Mouse (Mus musculus) heart, adult 2 months (tissue): ENCODE data around the gene Skint8. TPM values are rescaled to one million over a fixed set of nuclear protein-coding genes. Genes with fewer than 3 reads are reported as not detected.

Experiments used
- DNase-seq, 2 experiments: peaks; one replicate each; pipeline ENCODE4 v3.0.0; 2021
- H3K27ac ChIP-seq: fragments of 200-600 bp; 2 replicates; pipeline ENCODE4 v1.8.1; 2022
- H3K27me3 ChIP-seq: fragments of 200-500 bp; 2 replicates; pipeline ENCODE4 v1.6.1; 2012; ENCODE audit warnings: mild to moderate bottlenecking, low read length, inconsistent platforms, mixed read lengths; ENCODE audit not compliant: control insufficient read depth, insufficient read depth
- H3K36me3 ChIP-seq: fragments of 200-500 bp; 2 replicates; pipeline ENCODE4 v1.6.1; 2012; ENCODE audit warnings: low read length, inconsistent platforms; ENCODE audit not compliant: control insufficient read depth, insufficient read depth
- H3K4me1 ChIP-seq: fragments of 200-500 bp; 2 replicates; pipeline ENCODE4 v1.6.1; 2011; ENCODE audit warnings: low read length; ENCODE audit not compliant: control insufficient read depth, insufficient read depth
- H3K4me3 ChIP-seq: fragments of 200-600 bp; 2 replicates; pipeline ENCODE4 v1.8.1; 2022
- H3K79me2 ChIP-seq: fragments of 200-500 bp; replicated peaks from 2 replicates; pipeline ENCODE4 v1.6.1; 2012; ENCODE audit warnings: mild to moderate bottlenecking, inconsistent platforms, low read length, moderate library complexity, mixed read lengths; ENCODE audit not compliant: control insufficient read depth, insufficient read depth
- H3K9ac ChIP-seq: fragments of 200-500 bp; 2 replicates; pipeline ENCODE4 v1.6.1; 2012; ENCODE audit warnings: low read depth, mild to moderate bottlenecking, control low read depth, inconsistent platforms, low read length, mixed read lengths
- CTCF ChIP-seq: fragments of 200-600 bp; IDR thresholded peaks from 2 replicates; pipeline ENCODE4 v1.8.1; 2022; ENCODE audit warnings: antibody characterized with exemption, mild to moderate bottlenecking, moderate library complexity
- EP300 ChIP-seq: fragments of 200-500 bp; IDR thresholded peaks from 2 replicates; pipeline ENCODE4 v1.6.1; 2011; ENCODE audit warnings: low read depth, low read length, control low read depth; ENCODE audit not compliant: insufficient read depth
- POLR2A ChIP-seq: fragments of 200-500 bp; IDR thresholded peaks from 2 replicates; pipeline ENCODE4 v1.6.1; 2011; ENCODE audit warnings: mild to moderate bottlenecking, low read depth, low read length, control low read depth; ENCODE audit not compliant: insufficient read depth
- WGBS: fragments of 180-500 bp; shearing (Covaris S2); methylation state at CpG from one replicate; pipeline ENCODE4 v1.1.7; 2018; 5-methylcytosine and 5-hydroxymethylcytosine counted together
- intact Hi-C: fragments of 180-260 bp; cut with DNase I; formaldehyde crosslinking; loops from one replicate; pipeline ENCODE4 v1.15.1; 2025
- polyA plus RNA-seq: library from polyadenylated mRNA; depleted of rRNA; stranded (reverse); fragments of >200 nt; gene quantifications from 2 replicates; pipeline ENCODE4 v1.2.3, GENCODE M21; 2012; rRNA removed
- total RNA-seq, 2 experiments: library from RNA; stranded (reverse); gene quantifications; 2 replicates each; pipeline ENCODE4 v1.2.3; 2021

The Skint8 gene
- total and polyA plus RNA-seq, 3 experiments = not detected

DNA sequence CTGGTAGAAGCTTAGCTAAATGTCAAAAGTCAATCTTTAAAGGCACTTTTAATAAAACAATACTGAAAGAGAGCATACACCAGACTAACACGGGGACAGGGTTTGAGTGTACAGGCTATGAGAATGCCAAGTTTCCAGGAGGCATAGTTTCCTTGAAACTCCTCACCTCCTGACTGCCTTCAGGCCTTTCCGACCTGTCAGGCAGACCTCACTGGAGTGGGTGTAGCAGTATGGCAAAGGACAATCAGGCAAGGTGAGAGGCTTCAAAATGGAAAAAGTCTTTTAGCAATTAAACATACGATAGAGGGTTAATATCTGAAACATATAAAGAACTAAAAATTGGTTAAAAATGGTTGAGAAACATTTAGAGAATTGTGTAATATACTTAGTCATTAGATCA lies 44.5 kb downstream of the Skint8 start:
- H3K79me2 ChIP-seq = no peaks in the 10 kb centered on the region
- H3K36me3 ChIP-seq = no peaks in the 10 kb centered on the region
- H3K4me1 ChIP-seq = no peaks in the 10 kb centered on the region
- DNase-seq = no peak
- TF ChIP-seq CTCF = no peak
- TF ChIP-seq EP300 = no peak
- TF ChIP-seq POLR2A = no peak
- H3K9ac ChIP-seq = no peak overlapping the region
- 65% methylated on average over 3 of the region's 3 CpGs for WGBS
- intact Hi-C loops = no loop called here
- no peaks in the 10 kb centered on the region for H3K27me3 ChIP-seq
- no peak overlapping the region for H3K4me3 ChIP-seq
- H3K27ac ChIP-seq = no peak overlapping the region

DNA sequence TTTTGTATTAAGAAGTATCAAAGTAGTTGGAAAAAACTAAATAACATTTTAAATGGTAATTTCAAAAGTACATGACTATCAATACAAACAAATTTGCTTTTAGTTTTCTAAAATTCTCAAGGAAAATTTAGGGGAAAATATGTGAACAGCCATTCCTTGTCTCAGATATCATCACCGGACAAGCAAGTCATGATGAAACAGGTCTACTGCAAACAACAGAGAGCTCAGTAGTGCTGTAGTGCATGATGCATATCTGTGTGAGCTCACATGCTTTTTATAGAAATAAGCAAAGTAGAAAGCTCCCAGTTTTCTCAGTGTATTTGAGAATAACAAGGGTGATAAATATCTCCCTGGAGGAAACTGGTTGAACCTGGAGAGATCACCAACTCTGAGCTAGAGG lies 53.4 kb downstream of the Skint8 start, which contains the start of gene Skint7:
Gene Skint7 (plus strand): TSS at position 301 of the 400 bp plus-strand sequence.
- no peaks in the 10 kb centered on the region for H3K79me2 ChIP-seq
- no peak within 1 kb of the TSS for H3K9ac ChIP-seq
- no peaks in the 10 kb centered on the region for H3K36me3 ChIP-seq
- H3K27ac ChIP-seq = no peak within 1 kb of the TSS
- DNase-seq = no peak
- WGBS = 85% methylated on average over 1 of the region's 1 CpGs
- intact Hi-C loops = no loop called here
- H3K4me1 ChIP-seq = no peaks in the 10 kb centered on the region
- no peaks in the 10 kb centered on the region for H3K27me3 ChIP-seq
- TF ChIP-seq CTCF (no peak), EP300 (no peak), POLR2A (no peak)
- no peak within 1 kb of the TSS for H3K4me3 ChIP-seq

Other genes with a start within 250 kb of the Skint8 start
- 1 to 10 TPM; 7.3 to 7.6 TPM for gene Spata6, start 199.4 kb upstream of the Skint8 start, total RNA-seq
- gene Spata6, start 199.4 kb upstream of the Skint8 start, polyA plus RNA-seq = 5.4 and 6.6 TPM in 2 replicates
- not detected for gene Slc5a9, start 16.5 kb upstream of the Skint8 start, total RNA-seq
- gene Slc5a9, start 16.5 kb upstream of the Skint8 start, polyA plus RNA-seq = 0.27 TPM in 1 of 2 replicates, not detected in the other
- not detected for gene Skint7, start 53.5 kb downstream of the Skint8 start, total RNA-seq
- not detected in 2 replicates for gene Skint7, start 53.5 kb downstream of the Skint8 start, polyA plus RNA-seq
- not detected for gene Skint1, start 86.9 kb downstream of the Skint8 start, total RNA-seq
- gene Skint1, start 86.9 kb downstream of the Skint8 start, polyA plus RNA-seq = not detected in 2 replicates
- not detected for gene Skint4, start 152.6 kb downstream of the Skint8 start, total RNA-seq
- gene Skint4, start 152.6 kb downstream of the Skint8 start, polyA plus RNA-seq = not detected in 2 replicates